Mouse (Mus musculus): ENCODE data around the gene Rps16.
"Not testable (repeated sequence)": the region's sequence is repeated elsewhere in the genome, so short reads cannot be mapped to it uniquely, and the experiment has no call there.

The Rps16 gene

DNA sequence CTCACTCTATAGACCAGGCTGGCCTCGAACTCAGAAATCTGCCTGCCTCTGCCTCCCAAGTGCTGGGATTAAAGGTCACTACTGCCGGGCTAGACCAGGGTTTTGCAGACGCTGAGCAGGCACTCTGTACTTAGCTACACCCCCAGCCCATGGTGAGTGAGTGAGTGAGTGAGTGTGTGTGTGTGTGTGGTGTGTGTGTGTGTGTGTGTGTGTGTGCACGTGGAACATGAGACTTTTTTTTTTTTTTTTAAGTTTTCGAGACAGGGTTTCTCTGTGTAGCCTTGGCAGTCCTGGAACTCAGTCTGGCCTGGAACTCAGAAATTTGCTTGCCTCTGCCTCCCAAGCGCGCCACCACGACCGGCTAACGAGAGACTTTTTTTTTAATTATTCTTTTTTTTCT is 24.2 kb downstream of the Rps16 start:
- DNase-seq, result no peak

DNA sequence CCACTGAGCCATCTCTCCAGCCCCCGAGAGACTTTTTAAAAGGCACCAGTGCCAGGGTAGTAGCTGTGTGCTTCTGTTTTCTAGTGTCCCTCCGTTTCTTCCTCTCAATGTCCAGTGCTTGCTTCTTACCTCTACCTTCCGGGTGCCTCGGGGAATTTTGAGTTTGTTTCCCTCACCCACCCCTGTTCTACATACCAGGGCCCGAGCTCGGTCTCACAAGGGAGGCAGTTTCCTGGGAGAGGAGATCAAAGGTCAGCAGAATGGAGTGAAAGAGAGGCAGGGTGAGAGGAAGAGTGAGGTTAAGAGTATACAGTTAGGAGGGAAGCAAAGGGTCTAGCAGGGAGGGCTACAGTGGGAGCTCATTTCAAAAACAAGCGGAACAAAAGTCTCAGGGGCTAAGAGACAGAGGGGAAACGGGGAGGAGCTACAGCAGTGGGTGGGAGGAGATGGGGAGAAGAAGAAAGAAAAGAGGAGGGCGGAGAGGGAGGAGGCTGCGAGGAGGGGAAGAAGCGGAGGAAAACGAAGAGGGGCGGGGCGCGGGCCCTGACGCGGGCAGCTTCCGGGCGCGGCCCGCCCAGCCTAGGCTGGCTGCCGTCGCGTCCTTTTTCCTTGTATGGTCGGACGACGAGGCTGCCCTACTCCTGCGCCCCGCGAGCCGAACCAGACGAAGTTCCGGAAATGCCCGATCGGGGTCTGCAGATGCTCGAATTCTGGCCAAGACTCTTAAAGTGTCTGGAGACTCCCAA is 24.9 kb downstream of the Rps16 start:
- peak; percentile 93 for DNase-seq

DNA sequence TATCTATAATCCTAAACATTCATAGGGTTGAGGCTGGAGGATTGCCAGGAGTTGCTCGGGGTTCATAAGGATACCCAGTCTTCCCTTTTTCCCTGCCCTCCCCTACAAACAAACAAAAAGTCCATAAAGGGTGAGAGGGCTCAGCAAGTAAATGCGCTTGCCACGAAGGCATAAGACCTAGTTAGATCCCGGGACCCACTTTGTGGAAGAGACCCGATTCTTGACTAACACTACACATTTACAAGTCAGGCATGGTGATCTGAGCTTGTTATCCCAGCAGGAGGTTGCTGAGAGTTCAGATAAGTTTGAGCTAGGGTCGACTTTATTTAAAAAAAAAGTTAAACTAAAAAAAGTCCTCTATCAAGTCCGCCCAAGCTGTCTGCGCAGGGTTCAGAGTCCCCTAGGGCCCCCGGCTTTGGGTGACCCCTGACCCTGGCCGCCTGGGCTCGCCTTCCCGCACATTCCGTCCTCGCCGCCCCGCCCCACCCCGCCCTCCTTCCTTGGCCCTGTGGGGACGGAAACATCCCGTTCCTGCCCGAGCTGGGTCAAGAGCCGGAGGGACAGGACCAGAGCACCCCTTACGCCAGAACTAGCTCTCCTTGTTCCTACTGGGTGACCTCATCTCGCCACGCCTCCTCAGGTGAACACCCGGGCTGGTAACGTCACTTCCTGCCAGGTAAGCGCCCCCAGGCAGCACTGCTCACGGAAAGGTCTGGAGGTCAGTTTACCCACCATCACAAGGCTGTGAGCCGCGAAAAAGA is 25.7 kb downstream of the Rps16 start:
- DNase-seq, result peak; percentile 83

DNA sequence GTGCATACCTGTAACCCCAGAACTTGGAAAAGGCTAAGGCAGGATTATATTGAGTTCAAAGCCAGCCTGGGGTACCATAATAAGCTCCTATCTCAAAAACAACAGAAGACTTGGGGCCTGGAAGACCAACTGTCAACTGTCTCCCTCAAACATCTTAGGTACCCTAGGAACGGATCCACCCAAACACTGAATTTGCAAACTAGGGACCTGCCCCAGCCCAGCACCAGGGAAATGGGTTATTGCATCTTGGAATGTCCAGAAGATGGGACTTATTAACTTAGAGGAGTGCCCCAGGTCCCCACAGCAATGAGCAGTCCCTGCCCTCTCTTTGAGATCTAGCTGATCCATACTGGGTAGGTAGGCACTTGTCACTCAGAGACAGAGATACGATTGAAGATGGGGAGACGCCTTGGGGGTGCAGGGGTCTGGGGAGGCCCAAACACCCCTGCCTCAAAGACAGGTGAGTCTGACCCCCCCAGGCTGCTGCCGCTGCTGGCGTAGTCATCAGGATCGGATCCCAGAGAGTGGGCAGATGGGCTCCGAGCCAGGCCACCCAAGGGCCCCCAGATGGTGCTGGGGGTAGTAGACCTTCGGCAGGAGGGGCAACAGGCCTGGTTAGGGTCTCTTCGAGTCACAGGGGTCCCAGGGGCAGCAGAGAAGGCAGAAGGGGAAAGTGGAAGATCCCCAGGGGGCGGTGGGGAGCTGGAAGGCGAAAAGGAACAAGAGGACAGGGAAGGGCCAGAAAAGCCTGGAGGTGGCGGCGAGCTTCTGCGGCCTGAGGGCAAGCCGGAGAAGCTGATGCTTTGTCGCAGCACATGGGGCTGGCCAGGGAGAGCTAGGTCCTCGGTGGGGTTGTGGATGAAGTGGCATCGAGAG is 27.0 kb downstream of the Rps16 start:
- DNase-seq, result no peak

DNA sequence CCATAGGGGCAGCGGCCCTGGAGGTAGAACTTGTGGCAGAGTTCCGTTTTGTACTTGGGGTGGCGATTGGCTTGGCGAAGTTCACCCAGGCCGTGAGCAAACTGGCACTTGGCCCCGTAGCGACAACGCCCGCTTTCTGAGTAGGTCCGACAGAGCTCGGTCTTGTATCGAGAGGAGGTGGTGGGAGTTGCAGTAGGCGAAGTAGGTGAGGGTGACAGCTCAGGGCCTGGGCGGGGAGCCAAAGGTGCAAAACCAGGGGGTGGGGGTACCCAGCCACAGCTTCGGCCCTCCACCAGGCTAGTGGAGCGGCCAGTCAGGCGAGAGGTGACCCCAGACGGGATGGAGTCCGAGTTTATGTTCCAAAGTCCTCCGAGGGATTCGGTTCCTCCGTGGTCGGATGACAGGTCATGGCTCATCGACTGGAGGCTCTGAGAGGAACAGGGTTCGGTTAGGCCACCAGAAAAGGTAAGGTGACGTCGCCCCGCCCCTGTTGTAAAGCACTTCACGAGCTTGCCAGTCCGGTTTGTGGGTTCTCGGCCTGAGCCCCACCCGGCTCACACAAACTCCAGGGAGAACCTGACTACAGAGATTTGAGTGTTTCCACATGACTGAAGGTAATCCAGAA is 27.7 kb downstream of the Rps16 start:
- peak; percentile 58 for DNase-seq

DNA sequence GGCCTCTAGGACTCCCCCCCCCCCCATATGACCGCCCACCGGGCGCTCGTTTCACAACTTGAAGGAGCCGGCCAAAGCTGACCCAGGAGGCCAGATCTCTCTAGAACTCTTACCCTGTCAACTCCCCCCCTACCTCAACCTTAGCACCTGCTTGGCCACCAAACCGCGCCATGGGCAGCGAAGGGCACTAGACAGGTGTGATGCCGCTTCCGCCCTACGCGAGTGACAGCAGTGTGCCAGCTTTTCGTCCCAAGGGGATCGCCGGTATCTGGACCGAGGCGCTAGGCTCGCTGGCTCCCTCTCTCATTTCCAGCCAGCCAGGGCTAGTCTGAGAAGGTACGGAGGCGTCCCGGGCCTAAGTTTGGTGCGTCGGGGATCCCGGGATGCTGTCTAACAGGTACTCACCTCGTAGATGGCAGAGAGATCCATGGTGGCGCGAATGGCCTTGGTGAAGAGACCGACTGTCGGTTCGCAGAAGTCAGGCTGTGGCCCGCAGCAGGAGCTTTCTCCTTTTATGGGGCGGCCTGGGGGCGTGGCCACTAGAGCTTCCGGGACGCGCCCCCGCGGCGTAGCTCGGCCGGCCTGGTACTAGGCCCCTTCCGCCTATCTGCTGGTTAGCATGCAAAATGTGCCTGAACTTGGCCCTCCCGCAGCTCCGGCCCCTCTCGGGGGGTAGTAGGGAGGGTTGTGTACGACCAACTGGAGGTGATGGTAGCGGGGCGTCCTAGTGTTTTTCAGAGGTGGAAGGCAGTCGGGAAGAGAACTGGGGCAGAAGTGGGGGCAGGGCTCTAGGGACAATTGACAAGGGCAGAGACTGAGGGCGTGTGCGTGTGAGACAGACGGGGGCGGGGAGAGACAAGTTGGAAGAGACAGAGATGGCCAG is 28.6 kb downstream of the Rps16 start:
- DNase-seq, result peak; percentile 96

DNA sequence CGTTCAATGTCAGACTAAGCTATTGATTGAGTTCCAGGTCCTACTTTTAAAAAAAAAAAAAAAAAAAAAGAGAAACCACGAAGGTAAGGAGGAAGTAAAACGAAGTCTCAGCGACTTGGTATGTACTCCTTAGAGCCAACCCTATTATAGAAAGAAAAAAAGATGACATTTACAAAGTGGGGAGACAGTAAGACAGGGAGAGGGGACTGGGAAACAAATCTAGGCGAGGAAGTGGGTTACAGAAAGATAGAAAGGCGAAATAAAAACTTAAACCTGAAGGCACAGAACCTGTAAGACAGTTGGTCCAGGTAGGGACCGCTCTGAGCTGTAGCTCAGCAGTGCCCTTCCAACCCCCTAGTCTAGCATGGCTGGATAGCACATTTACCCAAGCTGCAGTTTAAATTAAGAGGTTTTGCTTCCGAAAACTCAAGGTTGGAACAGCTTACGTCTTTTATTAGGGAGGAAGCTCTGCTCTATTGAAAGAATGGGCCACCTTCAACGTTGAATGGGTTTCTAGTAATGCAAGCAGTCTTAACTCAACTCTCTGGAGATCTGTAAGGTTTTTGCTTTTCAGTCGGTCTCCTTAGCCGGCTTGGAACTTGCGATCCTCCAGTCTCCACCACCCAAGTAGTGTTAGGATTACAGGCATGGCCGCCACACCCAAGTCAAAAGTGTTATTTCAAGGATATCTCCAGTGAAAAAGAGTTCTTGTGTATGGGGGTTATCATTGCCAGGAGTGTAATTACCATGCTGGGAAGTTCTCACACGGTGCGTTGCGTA is 30.0 kb downstream of the Rps16 start, which contains the start of gene Zfp36:
TSS of gene Zfp36 (minus strand) at position 17 of the 780 bp plus-strand sequence.
- DNase-seq, result no peak

DNA sequence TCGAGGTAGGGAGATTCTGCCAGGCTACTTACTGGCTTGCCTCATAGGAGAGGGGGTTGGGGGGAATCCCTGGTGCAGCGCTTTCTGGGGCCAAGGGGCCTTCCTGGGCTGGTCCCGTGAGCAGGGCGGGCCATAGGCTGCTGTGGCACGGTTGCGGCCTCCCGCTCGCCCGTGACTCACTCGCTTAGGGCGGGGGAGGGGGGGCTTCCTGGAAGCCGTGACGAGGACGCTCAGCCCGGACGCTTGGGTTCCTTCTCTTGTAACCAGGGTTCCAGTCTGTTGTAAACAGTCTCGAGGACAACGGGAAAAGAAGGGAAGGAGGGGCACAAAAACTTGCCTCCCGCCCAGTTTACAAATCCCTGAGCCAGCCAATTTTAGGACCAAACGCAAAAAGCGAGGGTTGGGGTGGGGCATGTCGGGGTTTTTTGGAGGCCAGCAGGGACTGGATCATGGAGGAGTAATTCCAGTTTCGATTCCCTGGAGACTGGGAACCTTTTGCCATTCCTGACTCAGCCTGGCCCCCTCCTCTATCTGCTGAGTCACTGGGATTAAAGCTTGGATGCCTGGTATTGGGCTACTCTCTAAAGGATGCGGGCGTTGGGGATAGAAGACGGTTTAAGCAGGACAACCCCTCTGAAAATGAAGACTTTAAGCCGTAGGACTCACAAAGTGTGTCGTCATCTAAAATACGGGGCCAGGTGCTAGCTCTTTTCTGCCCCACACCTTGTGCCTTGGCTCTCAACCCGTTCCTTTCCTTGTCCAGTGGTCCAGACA is 30.8 kb downstream of the Rps16 start:
- peak; percentile 84 for DNase-seq

DNA sequence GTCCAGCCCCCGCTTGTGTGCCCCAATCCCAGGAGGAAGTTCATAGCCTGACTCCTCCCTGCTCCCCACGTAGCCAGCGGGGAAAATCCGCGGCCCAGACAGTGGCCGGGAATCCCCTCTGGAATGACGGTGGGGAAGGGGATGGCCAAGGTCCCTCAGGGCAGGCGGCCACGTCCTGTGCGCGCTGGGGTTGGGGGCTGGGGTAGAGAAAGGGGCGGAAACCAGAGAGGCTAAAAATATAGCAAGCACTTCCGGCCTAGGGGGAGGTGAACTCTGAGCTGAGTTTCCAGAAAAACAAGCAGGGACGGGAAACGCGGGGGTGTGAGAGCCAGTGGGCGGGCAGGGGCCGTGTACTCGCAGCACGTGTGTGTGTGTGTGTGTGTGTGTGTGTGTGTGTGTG is 31.5 kb downstream of the Rps16 start:
- DNase-seq, result peak; percentile 84

DNA sequence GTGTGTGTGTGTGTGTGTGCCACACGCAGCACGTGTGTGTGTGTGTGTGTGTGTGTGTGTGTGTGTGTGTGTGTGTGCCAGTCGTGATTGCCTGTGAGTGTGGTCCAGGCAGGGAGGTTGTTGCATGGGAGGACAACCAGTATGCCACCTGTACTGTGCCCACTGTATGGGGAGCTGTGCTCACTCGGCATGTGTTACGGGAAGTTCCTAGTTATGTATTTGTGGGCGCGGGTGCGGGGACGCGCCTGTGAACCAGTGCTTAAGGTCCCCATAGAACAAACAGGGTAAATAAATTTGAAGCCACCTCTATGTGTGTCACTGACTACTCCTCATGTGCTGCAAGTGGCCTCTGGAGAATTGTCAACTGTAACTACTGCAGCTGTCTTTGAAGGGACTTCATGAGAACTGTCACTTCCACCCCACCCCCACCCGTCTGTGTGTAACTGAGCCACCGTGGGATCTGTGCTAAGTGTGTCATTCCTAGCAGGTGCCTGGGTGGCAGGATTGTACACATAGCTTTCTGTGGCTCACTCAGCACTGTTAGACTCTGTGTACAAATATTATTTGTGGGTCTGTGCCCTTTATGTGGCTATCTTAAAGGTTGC is 32.0 kb downstream of the Rps16 start:
- peak; percentile 48 for DNase-seq

DNA sequence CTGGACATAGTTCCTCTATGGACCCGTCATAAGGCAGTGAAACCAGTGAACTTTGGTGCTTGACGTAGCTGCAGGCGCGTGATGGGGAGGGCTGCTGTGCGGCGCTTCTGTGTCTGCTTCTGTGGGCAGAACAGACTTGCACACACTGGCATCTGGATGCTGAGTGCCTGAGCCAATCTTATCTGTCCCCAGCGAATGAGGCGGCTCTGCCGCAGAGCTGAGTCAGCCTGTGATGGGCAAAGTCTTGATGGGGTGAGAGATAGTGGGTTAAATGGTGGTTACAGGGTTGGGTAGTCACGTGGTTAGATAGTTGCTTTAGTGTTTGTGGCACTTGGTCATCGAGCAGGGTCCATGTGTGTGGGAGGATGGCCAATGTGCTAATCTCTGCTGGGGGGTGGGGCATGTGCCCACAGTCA is 32.5 kb downstream of the Rps16 start:
- DNase-seq, result peak; percentile 85

DNA sequence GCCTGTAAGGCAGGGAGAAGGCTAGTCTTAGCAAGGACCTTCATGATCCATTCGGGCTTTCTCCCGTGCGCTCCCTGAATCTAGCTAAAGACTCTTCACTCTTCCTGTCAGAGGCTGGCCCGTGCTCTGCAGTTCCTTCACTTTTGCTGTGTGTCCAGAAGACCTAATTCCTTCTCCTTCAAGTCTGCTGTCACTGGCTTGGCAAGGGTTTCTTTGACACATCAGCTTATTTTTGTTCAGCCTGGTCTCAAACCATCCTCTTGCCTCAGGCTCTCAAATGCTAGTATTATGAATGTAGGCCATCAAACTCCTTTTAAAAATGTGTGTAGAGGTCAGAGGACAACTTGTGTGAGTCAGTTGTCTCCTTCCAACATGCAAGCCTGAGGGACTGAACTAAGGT is 33.2 kb downstream of the Rps16 start:
- no peak for DNase-seq

DNA sequence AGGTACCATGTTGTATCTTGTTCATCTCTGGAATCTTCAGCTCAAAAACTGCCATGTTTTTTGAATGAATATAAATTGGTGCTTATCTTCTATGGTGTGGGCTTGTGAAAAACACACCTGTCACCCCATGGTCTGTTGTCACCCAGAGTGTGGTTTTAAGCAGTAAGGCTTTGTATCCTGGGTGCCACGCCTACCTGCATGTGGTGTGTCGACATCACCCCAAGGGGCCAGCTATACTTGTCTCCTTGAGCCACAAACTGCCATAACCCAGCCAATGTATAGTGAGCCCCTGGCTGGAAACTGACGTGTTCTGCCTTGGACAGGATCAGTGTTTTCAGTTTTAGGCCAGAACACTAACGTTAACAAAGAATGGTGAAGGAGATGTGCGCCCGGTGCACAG is 33.7 kb downstream of the Rps16 start:
- DNase-seq, result no peak

DNA sequence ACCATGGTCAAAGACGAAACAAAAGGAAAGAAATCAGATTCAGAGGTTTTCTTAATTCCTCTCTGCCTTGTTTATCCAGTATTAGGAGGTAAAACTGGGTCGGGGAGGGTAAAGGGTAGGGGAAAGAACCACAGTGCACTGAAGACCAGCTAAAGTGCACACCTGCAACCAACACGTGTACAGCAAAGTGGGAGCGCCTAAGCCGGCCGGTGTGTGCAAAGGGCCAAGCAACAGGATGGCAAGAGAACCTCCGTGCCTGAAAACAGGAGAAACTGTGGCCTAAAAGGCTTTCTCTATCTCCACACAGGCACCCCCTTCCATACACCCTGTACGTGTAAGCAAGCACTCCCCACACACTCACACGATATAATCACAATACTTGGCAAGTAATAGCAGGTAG is 34.7 kb downstream of the Rps16 start:
- DNase-seq, result no peak

DNA sequence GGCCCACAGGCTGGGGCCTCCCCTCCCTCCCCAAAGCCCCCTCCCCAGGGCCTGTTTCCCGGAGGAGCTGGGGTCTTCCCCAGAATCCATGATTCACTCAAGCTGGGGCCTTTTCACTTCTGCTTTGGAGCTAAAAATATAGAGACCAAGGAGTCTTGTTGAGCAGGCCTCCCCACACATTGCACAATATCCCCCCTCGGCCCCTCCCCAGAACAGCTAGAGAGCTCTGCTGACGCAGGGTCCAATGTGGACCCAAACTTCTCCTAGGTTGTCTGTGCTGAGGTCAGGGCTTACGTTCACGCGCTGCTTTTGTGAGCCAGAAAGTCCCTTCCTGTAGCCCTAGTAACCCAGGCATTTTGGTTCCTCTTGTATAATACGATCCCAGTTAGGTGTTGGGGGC is 35.6 kb downstream of the Rps16 start:
- peak; percentile 52 for DNase-seq

DNA sequence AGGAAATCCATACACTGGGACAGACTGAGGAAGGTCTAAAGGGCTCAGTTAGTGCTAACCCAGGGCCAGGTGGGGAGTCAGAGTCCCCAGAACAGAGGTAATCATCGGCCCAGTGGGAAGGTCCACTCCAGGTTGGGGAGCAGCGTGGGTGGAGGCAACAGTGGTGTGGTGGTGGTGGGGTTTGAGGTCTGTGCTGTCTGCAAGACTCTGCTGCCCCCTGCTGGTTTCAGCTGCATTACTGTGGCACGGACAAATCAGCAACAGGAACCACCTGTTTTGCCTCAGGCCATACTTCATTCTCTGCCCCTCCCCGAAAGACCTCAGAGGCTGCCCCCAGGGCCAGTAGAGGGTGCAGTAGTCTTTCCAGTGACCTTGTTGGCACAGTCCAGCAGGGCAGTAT is 36.0 kb downstream of the Rps16 start:
- peak; percentile 90 for DNase-seq

DNA sequence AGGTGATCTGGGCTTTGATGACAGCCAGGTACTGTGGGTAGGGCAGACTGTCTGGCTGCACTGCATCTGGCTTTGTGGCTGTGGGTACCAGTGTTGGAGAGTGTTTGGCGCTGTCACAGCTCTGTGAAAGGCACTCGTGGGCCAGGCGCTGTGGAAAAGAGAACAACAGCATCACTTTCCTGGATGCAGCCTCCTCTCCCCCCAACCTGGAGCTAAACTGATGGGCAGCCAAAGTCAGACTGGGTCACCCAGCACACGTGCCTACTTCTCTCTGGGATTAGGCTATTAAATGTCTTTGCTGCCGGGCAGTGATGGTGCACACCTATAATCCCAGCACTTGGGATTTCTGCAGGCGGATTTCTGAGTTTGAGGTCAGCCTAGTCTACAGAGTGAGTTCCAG is 36.4 kb downstream of the Rps16 start:
- not testable (repeated sequence) for DNase-seq

DNA sequence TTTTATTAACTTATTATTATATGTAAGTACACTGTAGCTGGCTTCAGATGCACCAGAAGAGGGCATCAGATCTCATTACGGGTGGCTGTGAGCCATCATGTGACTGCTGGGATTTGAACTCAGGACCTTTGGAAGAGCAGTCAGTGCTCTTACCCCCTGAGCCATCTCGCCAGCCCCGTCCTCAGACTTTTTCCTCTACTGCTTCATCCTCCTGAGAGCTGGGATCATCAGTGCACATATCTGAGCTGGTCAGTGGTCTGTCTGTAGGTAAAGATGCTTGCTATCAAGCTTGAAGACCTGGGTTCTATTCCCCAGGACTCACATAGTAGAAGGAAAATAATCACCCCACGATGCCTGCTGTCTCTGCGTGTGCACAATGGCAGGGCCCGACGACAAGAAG is 36.9 kb downstream of the Rps16 start:
- DNase-seq, result not testable (repeated sequence)

DNA sequence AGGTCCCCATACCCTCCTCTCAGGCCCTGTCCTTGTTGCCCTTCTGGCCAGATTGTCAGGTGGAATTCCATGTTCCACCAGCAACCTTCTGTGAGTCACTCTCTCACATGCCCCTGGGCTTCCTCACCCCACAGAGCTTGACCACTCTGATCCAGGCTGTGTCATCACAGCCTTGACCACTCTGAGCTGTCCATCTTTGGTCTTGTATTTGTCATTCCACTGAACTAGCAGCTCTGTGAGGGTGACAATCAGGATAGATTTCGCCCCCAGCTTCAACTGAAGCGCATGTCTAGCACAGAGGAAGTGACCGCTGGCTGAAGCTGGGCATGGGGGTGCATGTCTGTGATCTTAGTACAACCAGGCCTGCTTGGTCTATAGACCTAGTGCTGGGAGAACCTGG is 39.9 kb downstream of the Rps16 start:
- DNase-seq, result no peak
